Mouse (Mus musculus) cerebellum, adult 11-12 months (tissue): ENCODE data around the gene Olfr741.

Experiments used
- DNase-seq: peaks from one replicate; pipeline ENCODE4 v3.0.0; 2022

Olfr741 gene

GRCm38 (mm10) chr14:50472438-50472837 is at the start of gene Olfr741:
Gene Olfr741, plus strand, starts transcription at chr14:50472738.
- no peak for DNase-seq

GRCm38 (mm10) chr14:50445245-50445644 is 27.3 kb upstream of the Olfr741 start, which contains the start of gene Olfr740:
Gene Olfr740, plus strand, starts transcription at chr14:50445545.
- no peak for DNase-seq

GRCm38 (mm10) chr14:50478406-50478805 is 5.9 kb downstream of the Olfr741 start:
- no peak for DNase-seq

DNA sequence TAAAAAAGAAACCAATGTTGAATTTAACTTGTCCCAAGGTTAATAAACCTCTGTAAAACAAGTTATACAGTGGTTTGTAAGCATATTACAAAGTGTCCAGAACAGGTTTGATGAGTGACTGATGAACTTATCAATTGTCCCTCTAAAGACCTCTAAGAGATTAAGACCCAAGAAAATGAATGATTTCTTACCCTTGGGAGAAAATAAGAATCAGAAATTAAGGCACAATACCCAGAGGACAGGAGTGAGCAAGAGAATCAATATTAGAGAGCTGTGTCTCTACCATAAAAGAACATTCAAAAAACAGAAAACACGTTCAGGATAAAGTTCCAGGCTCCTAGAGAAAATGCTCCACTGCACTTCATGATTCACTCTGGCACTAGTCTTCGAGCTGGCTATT is 30.8 kb downstream of the Olfr741 start, which contains the start of gene Olfr742:
Gene Olfr742 (plus strand): TSS at position 301 of the 400 bp plus-strand sequence.
- DNase-seq: no peak

DNA sequence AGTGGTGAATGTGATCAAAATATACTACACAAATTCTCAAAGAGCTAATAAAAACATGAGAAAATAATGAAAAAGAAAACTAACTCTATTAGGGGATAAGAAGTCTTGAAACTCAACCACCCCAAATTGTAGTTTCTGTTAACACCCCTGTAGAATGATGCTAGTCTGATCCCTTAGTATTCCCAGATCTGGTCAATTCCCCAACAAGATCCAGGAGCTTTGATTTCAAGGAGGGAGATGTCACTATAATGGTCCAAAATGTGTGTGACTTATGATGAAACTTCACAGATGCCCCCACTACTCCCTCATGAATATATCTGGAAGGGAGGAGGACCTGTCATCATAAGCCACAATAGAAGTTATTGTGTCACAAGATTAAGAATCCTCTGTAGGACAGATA is 49.0 kb downstream of the Olfr741 start, which contains the start of gene Olfr743:
Gene Olfr743 (plus strand): TSS at position 301 of the 400 bp plus-strand sequence.
- no peak for DNase-seq
